Mouse (Mus musculus): ENCODE measurements around the gene Scd2.

- TF ChIP-seq E2F4 (IDR thresholded peaks at IDR 0.05; ENCODE audit: borderline replicate concordance, low read depth, low read length) = no peak
- no peak for TF ChIP-seq POLR2AphosphoS5 (IDR thresholded peaks at IDR 0.05; ENCODE audit: borderline replicate concordance, low read depth, low read length)
- no peak for TF ChIP-seq ZNF384 (IDR thresholded peaks at IDR 0.05; ENCODE audit: low read depth, low read length)
- TF ChIP-seq USF1 (IDR thresholded peaks at IDR 0.05; ENCODE audit: low read depth, low read length) = no peak
- TF ChIP-seq CTCF (IDR thresholded peaks at IDR 0.05 in 2 of 3, conservative IDR thresholded peaks at IDR 0.05 in 1 of 3; ENCODE audit: control insufficient read depth in 1 of 3, insufficient read depth in 1 of 3, low read depth in 2 of 3, low read length in 3 of 3, poor library complexity in 1 of 3, severe bottlenecking in 1 of 3) = no peak
- TF ChIP-seq POLR2A (IDR thresholded peaks at IDR 0.05; ENCODE audit: control insufficient read depth in 1 of 2, insufficient read depth in 1 of 2, low read depth in 1 of 2, low read length in 2 of 2, poor library complexity in 1 of 2) = 0 out of 4 replicates have a peak, but pooled peaks of 1 of the 2 experiments have one; percentile 39
- TF ChIP-seq MEF2A (IDR thresholded peaks at IDR 0.05; ENCODE audit: extremely low read depth, insufficient replicate concordance, low read depth, low read length, poor library complexity, severe bottlenecking) = no peak
- no peak for TF ChIP-seq TBP (IDR thresholded peaks at IDR 0.05; ENCODE audit: low read depth, low read length)
- TF ChIP-seq EP300 (IDR thresholded peaks at IDR 0.05; ENCODE audit: low read depth in 1 of 2, low read length in 2 of 2) = no peak
- TF ChIP-seq RCOR1 (IDR thresholded peaks at IDR 0.05; ENCODE audit: low read depth, low read length) = no peak
These were observed 7.0 kb downstream of the Scd2 start for GRCm38 (mm10) chr19:44300520-44300919.

Data from MEL (cell line).